Mouse (Mus musculus): ENCODE measurements at regions not wholly inside any gene's neighbourhood (a gene's known extent, or its start where the extent isn't known, plus 50 kb on each side); places are given as distances from the start of the nearest gene placed in this dataset.

GRCm38 (mm10) chr2:46678366-46678765 is 1561.2 kb upstream of the Zeb2 start:
- DNase-seq (ENCODE audit: low spot score in 2 of 2) = no peak
- intact Hi-C loops (cut with DNase I) = no loop called here

GRCm38 (mm10) chr2:46669517-46670291 is 1552.5 kb upstream of the Zeb2 start:
- no peak for DNase-seq (ENCODE audit: low spot score in 2 of 2)
- intact Hi-C loops (cut with DNase I) = no loop called here

DNA sequence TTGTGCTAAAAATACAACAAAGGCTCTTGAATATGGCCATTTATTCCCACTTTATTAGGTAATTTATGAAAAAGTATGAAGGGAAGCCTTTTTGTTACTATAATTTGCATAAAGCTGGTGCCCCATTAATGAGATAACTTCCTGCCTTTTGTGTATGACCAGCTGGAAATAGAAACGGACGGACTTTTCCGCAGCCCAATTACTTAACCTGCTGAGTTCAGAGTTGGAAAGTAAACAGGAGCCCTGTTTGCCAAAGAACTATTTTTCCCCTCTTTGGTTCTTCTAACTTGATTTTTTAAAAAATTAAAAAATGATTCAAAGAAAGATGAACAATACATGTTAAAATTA is 1549.8 kb upstream of the Zeb2 start:
- no peak for DNase-seq (ENCODE audit: low spot score in 2 of 2)
- intact Hi-C loops (cut with DNase I) = no loop called here

- no peak for DNase-seq (ENCODE audit: low spot score in 2 of 2)
- intact Hi-C loops (cut with DNase I) = no loop called here
Observed at GRCm38 (mm10) chr2:46666084-46666989, 1549.1 kb upstream of the Zeb2 start.

DNA sequence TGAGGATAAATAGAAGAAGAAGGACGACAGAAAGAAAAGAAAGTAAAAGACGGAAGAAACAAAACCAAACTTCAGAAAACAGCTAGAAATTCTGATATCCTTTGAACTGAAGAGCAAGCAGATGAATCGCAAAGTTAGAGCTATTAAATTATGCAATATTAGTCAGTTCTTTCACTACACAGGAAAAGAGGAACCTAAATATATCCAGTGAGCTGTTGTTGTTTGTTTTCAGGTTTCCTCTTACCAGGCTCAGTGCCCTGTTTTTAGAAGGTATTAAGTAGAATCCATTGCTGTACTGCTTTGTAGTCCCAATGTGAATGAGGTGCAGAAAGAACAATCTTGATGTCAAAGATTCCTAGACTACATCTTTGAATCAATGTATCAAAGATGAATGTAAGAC is 1544.7 kb upstream of the Zeb2 start:
- intact Hi-C loops (cut with DNase I) = no loop called here
- DNase-seq (ENCODE audit: low spot score in 2 of 2) = no peak

GRCm38 (mm10) chr2:46660577-46660976 is 1543.4 kb upstream of the Zeb2 start:
- DNase-seq (ENCODE audit: low spot score in 2 of 2) = no peak
- intact Hi-C loops (cut with DNase I) = no loop called here

DNA sequence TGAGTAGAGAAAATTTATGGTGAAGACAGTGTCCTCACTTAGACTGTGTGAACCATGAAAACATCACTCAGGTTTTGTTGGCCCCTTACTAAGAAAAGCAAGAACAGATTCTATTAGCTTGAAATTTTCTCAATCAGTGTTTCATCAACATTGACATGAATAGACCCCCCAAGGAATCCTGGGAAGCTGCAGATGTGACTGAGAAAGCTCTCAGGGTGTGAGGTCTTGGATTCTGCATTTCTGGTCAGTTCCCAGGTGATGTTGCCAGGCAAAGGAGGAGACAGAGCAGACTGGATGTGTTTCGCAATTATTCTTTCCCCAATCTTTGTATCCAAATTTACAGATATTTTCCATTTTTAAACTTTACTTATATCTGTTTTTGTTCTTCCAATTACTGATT is 1538.1 kb upstream of the Zeb2 start:
- no peak for DNase-seq (ENCODE audit: low spot score in 2 of 2)
- intact Hi-C loops (cut with DNase I) = no loop called here

DNA sequence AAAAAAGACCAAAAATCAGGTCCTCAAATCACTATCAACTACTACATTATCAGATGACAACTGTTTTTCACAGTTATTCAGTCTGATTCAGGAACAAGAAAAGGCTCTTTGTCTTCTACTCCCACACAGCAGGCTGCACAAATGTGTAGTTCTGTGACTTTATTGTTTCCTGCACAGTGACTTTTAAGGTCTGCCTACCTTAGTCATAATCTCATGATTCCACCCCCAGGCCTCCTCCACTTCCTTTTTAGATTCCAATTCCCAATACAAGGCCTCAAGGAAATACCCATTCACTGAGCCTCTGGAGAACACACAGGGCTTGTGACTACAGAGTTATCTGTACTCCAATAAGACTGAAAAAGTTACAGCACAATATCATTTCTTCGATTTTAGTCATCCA is 1535.4 kb upstream of the Zeb2 start:
- no peak for DNase-seq (ENCODE audit: low spot score in 2 of 2)
- intact Hi-C loops (cut with DNase I) = no loop called here

DNA sequence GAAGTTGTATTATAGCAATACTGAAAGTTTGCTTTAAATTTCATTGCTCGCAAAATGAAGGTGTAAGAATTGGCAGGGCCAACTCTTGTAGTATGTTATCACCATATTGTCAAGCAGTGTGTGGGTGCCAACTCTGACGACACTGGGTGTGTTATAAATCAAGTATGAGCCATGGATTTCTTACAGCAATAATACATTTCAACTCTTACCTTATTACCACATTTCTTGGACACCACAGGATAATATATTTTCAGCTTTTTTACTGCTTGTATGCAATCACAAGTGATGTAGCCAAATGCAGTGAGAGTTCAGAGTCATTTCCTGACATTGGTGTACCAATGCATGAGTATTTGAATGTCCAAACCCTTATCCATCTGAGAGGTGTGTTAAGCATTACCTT is 1529.2 kb upstream of the Zeb2 start:
- intact Hi-C loops (cut with DNase I) = no loop called here
- DNase-seq (ENCODE audit: low spot score in 2 of 2) = no peak

GRCm38 (mm10) chr2:46609217-46609616 is 1492.0 kb upstream of the Zeb2 start:
- DNase-seq (ENCODE audit: low spot score in 2 of 2) = peak in 1 of 2 experiments; percentile 3
- intact Hi-C loops (cut with DNase I) = no loop called here

DNA sequence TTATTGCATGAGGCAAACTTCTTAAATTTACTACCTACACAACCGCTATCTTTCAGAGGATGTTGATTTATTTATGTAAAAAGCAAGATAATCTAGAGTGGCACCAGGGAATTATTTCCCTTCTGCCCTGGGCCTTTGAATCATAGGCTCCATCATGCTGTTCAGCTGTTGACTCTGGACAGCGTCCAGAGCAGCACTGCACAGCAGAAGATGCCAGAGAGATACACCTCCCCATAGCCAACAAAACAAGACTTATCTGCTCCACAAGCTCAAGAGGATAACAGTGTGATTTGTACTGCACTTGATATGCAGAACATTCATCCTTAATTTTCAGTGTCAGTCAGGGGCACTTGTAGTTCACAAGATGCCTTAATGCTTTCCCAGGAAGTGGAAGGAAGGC is 1464.6 kb upstream of the Zeb2 start:
- intact Hi-C loops (cut with DNase I) = no loop called here
- no peak for DNase-seq (ENCODE audit: low spot score in 2 of 2)

DNA sequence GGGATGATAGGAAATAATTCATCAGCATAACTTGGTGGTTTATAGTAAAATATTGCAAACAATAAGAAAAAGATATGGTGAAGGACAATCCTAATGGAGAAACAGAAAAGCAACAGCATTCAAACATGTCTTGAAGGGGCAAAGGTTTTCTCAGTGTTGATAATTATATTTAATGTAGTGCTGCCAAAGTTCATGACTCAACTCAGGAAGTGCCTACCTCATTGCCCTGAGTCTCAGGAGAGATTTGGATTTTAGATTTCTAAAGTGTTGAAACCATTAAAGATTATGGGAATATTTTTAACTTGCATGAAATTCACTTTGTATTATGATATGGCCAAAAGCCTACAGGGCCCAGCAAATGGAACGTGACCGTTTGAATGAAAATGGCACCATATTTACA is 1453.2 kb upstream of the Zeb2 start:
- intact Hi-C loops (cut with DNase I) = no loop called here
- DNase-seq (ENCODE audit: low spot score in 2 of 2) = no peak

- intact Hi-C loops (cut with DNase I) = no loop called here
- DNase-seq (ENCODE audit: low spot score in 2 of 2) = no peak
Observed at GRCm38 (mm10) chr2:46533395-46533794, 1416.2 kb upstream of the Zeb2 start.

DNA sequence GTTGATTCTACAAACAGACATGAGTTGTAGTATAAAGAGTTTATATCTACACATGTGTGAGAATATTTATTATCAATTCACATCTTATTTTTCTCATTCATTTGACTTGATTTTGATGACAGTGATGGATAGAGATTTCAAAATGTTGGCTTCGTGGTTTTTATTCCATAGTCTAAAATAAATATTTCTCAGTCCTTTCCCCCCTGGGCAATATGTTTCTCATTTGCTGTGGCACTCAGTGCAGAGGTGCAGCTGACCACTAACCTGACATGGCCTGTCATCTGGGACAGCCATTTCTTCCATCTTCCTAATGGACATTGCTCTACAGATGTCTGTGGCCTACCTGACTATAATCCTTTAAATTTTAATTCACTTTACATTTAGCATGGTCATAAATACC is 1413.5 kb upstream of the Zeb2 start:
- no peak for DNase-seq (ENCODE audit: low spot score in 2 of 2)
- intact Hi-C loops (cut with DNase I) = no loop called here

- no peak for DNase-seq (ENCODE audit: low spot score in 2 of 2)
- intact Hi-C loops (cut with DNase I) = no loop called here
Observed at GRCm38 (mm10) chr2:46525223-46525622, 1408.0 kb upstream of the Zeb2 start.

GRCm38 (mm10) chr2:46524625-46525024 is 1407.4 kb upstream of the Zeb2 start:
- intact Hi-C loops (cut with DNase I) = no loop called here
- DNase-seq (ENCODE audit: low spot score in 2 of 2) = peak; percentile 2 to 11

GRCm38 (mm10) chr2:46521147-46521965 is 1404.2 kb upstream of the Zeb2 start:
- DNase-seq (ENCODE audit: low spot score in 2 of 2) = no peak
- intact Hi-C loops (cut with DNase I) = no loop called here

- no peak for DNase-seq (ENCODE audit: low spot score in 2 of 2)
- intact Hi-C loops (cut with DNase I) = no loop called here
Observed at GRCm38 (mm10) chr2:46512237-46513028, 1395.2 kb upstream of the Zeb2 start.

- no peak for DNase-seq (ENCODE audit: low spot score in 2 of 2)
- intact Hi-C loops (cut with DNase I) = no loop called here
Observed at GRCm38 (mm10) chr2:46506951-46507350, 1389.8 kb upstream of the Zeb2 start.

Data from left cerebral cortex, postnatal 14 days (tissue).